Mouse (Mus musculus) stomach, embryonic 16.5 days (tissue): Measurements from ENCODE around the gene Tmod1. TPM values are rescaled to one million over a fixed set of nuclear protein-coding genes. Genes with fewer than 3 reads are reported as not detected.

Experiments
- ATAC-seq: fragments of 200-750 bp; cut with Nextera tagmentation; 2 replicates; pipeline ENCODE4 v1.8.0; 2017; ENCODE audit warnings: moderate number of reproducible peaks, moderate TSS enrichment; ENCODE audit not compliant: insufficient read depth, low FRiP score
- H3K27ac ChIP-seq: fragments of 300-500 bp; sonication (generic); 2 replicates; pipeline ENCODE4 v1.5.1; 2014; ENCODE audit warnings: low read length
- H3K27me3 ChIP-seq: fragments of 300-500 bp; sonication (generic); 2 replicates; pipeline ENCODE4 v1.6.1; 2014; ENCODE audit warnings: low read length, control low read depth, mixed read lengths; ENCODE audit not compliant: control insufficient read depth, insufficient read depth
- H3K36me3 ChIP-seq: fragments of 300-500 bp; sonication (generic); 2 replicates; pipeline ENCODE4 v1.6.1; 2014; ENCODE audit warnings: low read length; ENCODE audit not compliant: control insufficient read depth, insufficient read depth
- H3K4me1 ChIP-seq: fragments of 300-500 bp; sonication (generic); 2 replicates; pipeline ENCODE4 v1.6.1; 2014; ENCODE audit warnings: low read length, control low read depth, mixed read lengths; ENCODE audit not compliant: control insufficient read depth, insufficient read depth
- H3K4me2 ChIP-seq: fragments of 300-500 bp; sonication (generic); 2 replicates; pipeline ENCODE4 v1.6.1; 2014; ENCODE audit warnings: low read depth, low read length, mixed read lengths
- H3K4me3 ChIP-seq: fragments of 300-500 bp; sonication (generic); replicated peaks from 2 replicates; pipeline ENCODE4 v1.5.1; 2014; ENCODE audit warnings: mild to moderate bottlenecking, low read length
- H3K9ac ChIP-seq: fragments of 300-500 bp; sonication (generic); 2 replicates; pipeline ENCODE4 v1.6.1; 2014; ENCODE audit warnings: low read length
- H3K9me3 ChIP-seq: fragments of 300-500 bp; sonication (generic); replicated peaks from 2 replicates; pipeline ENCODE4 v1.6.1; 2016; ENCODE audit warnings: low read length, control low read depth; ENCODE audit not compliant: control insufficient read depth
- WGBS: fragments of 180-500 bp; shearing (Covaris S2); extraction: QIAGEN DNeasy Blood & Tissue Kit; methylation state at CpG from one replicate; pipeline ENCODE4 v1.1.7; 2014; 5-methylcytosine and 5-hydroxymethylcytosine counted together
- polyA plus RNA-seq: library from polyadenylated mRNA; unstranded; fragments of >200 nt; fragmentation: Nextera tagmentation; extraction: Ambion mirVana; gene quantifications from 2 replicates; pipeline ENCODE4 v1.2.1, GENCODE M21; 2015

The Tmod1 gene
- polyA plus RNA-seq, 1 experiment from 2014 or later = 16.2 TPM

DNA sequence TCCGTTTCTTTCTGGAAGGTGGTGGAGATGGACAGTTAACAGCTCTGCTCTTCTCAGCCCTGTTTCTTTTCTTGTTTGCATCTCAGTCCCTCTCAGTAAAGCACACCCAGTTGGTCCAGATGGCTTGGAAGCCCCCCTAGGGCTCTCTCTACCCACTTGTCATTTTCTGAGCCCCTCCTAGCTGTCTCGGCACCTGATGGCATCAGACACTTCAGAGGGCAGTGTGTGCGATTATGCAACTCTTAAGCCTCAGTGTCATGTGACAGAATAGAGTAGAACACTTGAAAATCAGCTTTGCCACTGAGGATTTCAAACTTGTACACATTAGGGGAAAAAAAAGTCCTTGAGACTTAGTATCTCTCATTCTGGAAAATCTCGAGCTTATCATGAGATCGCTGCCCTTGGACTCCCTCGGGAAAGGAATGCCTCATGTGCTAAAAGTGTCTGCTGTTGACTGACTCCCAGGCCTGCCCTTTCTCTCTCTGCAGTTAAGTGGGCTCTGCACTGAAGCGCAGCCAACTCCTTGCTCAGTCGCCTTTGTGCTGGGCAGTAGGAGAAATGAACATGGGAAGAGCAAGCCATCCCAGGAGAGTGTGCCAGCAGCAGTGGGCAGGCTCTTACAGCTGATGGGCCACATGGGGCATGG, 27.1 kb downstream of the Tmod1 start:
- no peak for ATAC-seq
- no peak overlapping the region for H3K4me3 ChIP-seq
- 58% methylated on average over 8 of the region's 8 CpGs for whole genome bisulfite sequencing
- H3K4me2 ChIP-seq = no peak overlapping the region
- no peaks in the 10 kb centered on the region for H3K4me1 ChIP-seq
- H3K36me3 ChIP-seq = no peaks in the 10 kb centered on the region
- H3K9me3 ChIP-seq = no peaks in the 10 kb centered on the region
- H3K27ac ChIP-seq = no peak overlapping the region
- H3K9ac ChIP-seq = no peak overlapping the region
- no peaks in the 10 kb centered on the region for H3K27me3 ChIP-seq

DNA sequence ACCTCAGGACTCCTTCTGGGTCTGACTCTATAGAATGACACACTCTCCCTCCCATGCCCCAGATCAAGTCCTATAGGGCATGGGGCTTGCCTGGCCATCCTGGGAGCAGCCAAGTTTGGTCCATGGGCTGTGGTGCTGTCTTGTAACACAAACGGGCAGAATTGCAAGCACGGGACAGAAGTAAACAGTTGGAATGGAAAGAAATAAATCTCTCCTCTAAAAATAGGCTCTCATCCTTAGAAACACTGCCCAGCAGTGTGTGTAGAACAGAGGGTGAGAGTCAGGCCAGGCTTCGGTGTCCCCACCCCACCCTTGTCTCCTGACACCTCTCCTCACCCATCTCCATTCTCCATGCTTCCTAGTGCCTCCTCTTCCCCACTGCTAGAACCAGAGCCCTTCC, 29.3 kb downstream of the Tmod1 start:
- H3K4me1 ChIP-seq = no peaks in the 10 kb centered on the region
- no peaks in the 10 kb centered on the region for H3K36me3 ChIP-seq
- WGBS = 51% methylated on average over 3 of the region's 3 CpGs
- H3K27me3 ChIP-seq = no peaks in the 10 kb centered on the region
- no peaks in the 10 kb centered on the region for H3K9me3 ChIP-seq
- no peak overlapping the region for H3K9ac ChIP-seq
- no peak overlapping the region for H3K27ac ChIP-seq
- ATAC-seq = no peak
- H3K4me2 ChIP-seq = no peak overlapping the region
- H3K4me3 ChIP-seq = no peak overlapping the region

DNA sequence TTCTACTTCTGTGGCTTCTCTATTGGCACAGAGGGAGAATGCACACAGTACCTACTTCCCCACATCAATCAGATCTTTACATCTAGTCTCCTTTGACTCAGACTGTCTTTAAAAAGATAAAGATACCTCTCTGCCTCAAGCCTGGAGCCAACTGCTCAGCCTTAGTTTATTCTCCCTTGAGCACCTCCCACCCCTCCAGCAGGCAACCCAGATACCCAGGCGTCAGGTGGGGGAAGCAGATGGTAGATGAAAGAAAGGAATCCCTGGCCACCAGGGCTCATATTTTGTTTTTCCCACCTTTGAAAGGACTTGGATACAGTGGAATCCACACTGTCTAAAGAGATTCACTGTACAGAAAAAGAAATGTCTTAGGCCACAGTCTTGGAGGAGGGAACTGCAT, 29.8 kb downstream of the Tmod1 start:
- Histone ChIP-seq H3K36me3 (no peaks in the 10 kb centered on the region), H3K27me3 (no peaks in the 10 kb centered on the region), H3K27ac (no peak overlapping the region), H3K4me1 (no peaks in the 10 kb centered on the region), H3K9ac (no peak overlapping the region), H3K9me3 (no peaks in the 10 kb centered on the region), H3K4me2 (no peak overlapping the region), H3K4me3 (no peak overlapping the region)
- ATAC-seq = no peak
- WGBS = 38% methylated on average over 1 of the region's 1 CpGs

DNA sequence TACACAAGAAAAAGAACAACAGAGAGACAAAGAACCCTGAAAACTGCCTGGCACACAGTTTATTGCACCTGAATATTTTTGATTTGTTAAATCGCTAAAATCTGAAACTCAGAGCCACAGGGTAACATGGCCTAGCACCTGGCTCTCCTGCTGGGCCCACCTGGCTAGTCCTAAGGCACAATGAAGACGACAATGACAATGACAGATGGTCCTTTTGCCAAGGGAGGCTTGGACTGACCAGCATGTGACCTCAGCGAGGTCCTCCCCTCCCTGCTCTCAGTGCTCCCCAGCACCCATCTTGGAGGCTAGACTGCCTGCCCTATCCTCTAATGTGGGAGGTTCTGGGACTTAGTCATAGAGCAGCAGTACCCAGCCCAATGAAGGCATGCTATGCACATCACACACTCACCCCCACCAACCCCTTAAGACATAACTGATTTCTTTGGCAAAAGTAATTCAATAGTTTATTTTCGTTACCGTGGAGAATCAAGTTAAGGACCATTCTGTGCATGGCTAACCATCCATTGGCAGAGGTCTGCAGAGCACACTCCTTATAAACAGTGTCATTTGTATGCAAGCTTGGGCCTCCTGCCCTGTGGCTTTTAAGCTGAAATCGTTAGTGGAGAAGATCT, 31.2 kb downstream of the Tmod1 start:
- 72% methylated on average over 6 of the region's 6 CpGs for WGBS
- Histone ChIP-seq H3K4me1 (no peaks in the 10 kb centered on the region), H3K4me2 (no peak overlapping the region), H3K9ac (no peak overlapping the region), H3K27me3 (no peaks in the 10 kb centered on the region), H3K9me3 (no peaks in the 10 kb centered on the region), H3K27ac (no peak overlapping the region), H3K36me3 (no peaks in the 10 kb centered on the region), H3K4me3 (no peak overlapping the region)
- ATAC-seq = no peak

DNA sequence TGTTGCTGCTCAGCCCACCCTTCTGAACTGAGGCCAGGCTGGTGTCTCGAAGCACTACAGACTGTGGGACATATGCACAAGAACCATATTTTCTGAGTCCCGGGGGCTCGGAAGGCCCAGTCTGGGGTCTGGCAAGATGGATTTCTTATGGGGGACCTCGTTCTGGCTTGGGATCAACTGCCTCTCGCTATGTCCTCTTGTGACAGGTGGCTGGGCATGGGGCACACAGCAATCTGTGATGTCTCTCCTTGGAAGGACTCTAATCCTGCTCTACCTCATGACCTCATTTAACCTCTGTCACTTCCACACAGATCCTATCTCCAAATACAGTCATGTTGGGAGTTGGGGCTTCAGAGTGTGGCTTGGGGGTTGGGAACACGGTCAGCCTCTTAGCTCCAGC, 33.9 kb downstream of the Tmod1 start:
- H3K4me1 ChIP-seq = no peaks in the 10 kb centered on the region
- H3K27me3 ChIP-seq = no peaks in the 10 kb centered on the region
- H3K36me3 ChIP-seq = no peaks in the 10 kb centered on the region
- H3K4me3 ChIP-seq = no peak overlapping the region
- ATAC-seq = no peak
- H3K4me2 ChIP-seq = no peak overlapping the region
- no peaks in the 10 kb centered on the region for H3K9me3 ChIP-seq
- 86% methylated on average over 6 of the region's 6 CpGs for WGBS
- H3K9ac ChIP-seq = no peak overlapping the region
- H3K27ac ChIP-seq = no peak overlapping the region

DNA sequence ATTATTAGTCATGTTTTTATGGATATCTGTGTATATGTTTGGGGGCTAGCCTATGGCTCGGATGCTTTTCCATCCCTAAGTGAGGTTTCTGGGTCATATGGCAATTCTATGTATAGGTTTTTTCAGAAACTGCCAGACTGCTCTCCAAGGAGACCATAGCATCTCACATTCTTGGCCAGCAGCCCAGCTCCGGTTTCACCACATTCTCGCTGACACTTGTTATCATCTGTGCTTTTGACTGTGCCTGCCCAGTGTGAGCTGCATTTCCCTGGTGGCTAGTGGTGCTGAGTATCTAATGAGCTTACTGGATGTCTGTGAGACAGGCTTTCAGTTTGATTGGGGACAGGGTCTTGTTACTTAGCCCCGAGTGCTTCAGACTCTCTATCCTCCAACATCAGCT, 35.0 kb downstream of the Tmod1 start:
- no peak for ATAC-seq
- no peak overlapping the region for H3K9ac ChIP-seq
- no peak overlapping the region for H3K27ac ChIP-seq
- H3K36me3 ChIP-seq = no peaks in the 10 kb centered on the region
- H3K4me2 ChIP-seq = no peak overlapping the region
- H3K9me3 ChIP-seq = no peaks in the 10 kb centered on the region
- 53% methylated on average over 4 of the region's 4 CpGs for WGBS
- H3K27me3 ChIP-seq = no peaks in the 10 kb centered on the region
- H3K4me3 ChIP-seq = no peak overlapping the region
- no peaks in the 10 kb centered on the region for H3K4me1 ChIP-seq

DNA sequence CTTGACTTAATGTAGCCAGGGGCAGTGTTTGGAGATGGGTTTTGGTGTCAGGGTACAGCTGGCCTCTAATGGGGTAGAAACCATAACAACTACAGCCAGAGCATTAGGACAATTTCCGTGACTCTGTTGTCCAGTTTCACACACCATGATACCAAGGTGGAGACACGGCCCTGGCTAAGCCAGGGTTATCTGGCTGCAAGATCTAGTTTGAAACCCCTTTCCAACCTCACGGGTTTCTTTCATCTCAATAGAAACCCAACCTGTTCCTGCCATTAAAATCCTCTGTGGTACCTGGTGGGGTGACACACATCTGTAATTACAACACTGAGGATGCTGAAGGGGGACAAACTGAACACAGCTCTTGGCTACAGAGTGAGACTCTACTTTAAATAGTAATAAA, 36.9 kb downstream of the Tmod1 start:
- Histone ChIP-seq H3K9ac (no peak overlapping the region), H3K27ac (no peak overlapping the region), H3K4me1 (no peaks in the 10 kb centered on the region), H3K4me3 (no peak overlapping the region), H3K9me3 (no peaks in the 10 kb centered on the region), H3K36me3 (no peaks in the 10 kb centered on the region), H3K27me3 (no peaks in the 10 kb centered on the region), H3K4me2 (no peak overlapping the region)
- WGBS = 73% methylated on average over 3 of the region's 3 CpGs
- ATAC-seq = no peak

DNA sequence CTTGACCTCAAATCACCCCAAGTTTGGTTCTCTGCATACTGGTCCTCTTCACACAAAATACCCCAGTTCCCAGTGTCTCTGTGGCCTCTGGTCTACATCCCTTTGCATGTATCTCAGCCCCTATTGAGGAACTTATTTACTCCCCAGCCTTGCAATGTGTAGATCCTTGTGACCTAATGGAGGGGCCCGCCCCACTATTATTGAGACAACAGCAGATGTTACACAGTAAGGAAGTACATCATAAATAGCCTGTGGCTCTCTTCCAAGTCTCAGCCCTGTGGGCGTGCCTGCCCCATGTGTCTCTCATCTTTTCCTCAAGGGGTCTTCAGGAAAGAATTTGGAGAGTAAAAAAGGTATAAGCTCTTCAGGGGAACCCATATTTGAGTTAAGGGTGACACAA, 38.2 kb downstream of the Tmod1 start:
- Histone ChIP-seq H3K9me3 (no peaks in the 10 kb centered on the region), H3K4me3 (no peak overlapping the region), H3K4me1 (no peaks in the 10 kb centered on the region), H3K27me3 (no peaks in the 10 kb centered on the region), H3K27ac (no peak overlapping the region), H3K4me2 (no peak overlapping the region), H3K9ac (no peak overlapping the region), H3K36me3 (no peaks in the 10 kb centered on the region)
- 61% methylated on average over 2 of the region's 2 CpGs for WGBS
- no peak for ATAC-seq

DNA sequence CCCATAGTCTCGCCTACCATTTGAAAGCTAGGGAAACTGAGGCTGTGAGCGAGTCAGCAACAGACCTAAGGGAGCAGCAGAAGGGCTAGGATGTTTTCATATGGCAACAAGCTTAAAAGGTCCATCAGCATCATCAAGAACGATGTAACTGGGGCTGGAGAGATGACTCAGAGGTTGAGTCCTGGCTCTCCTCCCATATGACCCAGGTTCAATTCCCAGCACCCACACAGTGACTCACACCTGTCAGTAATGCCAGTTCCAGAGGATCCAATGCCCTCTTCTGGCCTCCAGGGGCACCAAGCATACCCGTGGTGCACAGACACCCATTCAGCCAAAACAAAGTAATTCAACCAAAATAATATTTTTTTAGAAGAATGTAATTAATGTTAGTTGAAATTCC, 41.5 kb downstream of the Tmod1 start:
- WGBS = 86% methylated on average over 4 of the region's 4 CpGs
- Histone ChIP-seq H3K36me3 (no peaks in the 10 kb centered on the region), H3K27ac (no peak overlapping the region), H3K9me3 (no peaks in the 10 kb centered on the region), H3K4me2 (no peak overlapping the region), H3K4me3 (no peak overlapping the region), H3K4me1 (no peaks in the 10 kb centered on the region), H3K9ac (no peak overlapping the region), H3K27me3 (no peaks in the 10 kb centered on the region)
- ATAC-seq = no peak
